Mouse (Mus musculus) heart, embryonic 14.5 days (tissue): ENCODE measurements around the gene Slc24a4. TPM values are rescaled to one million over a fixed set of nuclear protein-coding genes. Genes with fewer than 3 reads are reported as not detected.

ENCODE experiments used
- ATAC-seq: fragments of 200-750 bp; cut with Nextera tagmentation; 2 replicates; pipeline ENCODE4 v1.8.0; 2017; ENCODE audit warnings: low read depth, moderate TSS enrichment; ENCODE audit not compliant: insufficient number of reproducible peaks, insufficient read depth, low FRiP score
- H3K27ac ChIP-seq, 2 experiments: fragments of 200-500 bp in 1 of 2; fragments of 300-500 bp in 1 of 2; sonication (generic) in 1 of 2; replicated peaks in 1 of 2; 2 replicates each; pipeline ENCODE4 v1.5.1; 2012 to 2014; ENCODE audit warnings: low read depth in 2 of 2, low read length in 2 of 2, control low read depth in 1 of 2, mild to moderate bottlenecking in 1 of 2, mixed read lengths in 1 of 2; ENCODE audit not compliant: control insufficient read depth in 1 of 2, insufficient read depth in 1 of 2
- H3K27me3 ChIP-seq: fragments of 300-500 bp; sonication (generic); 2 replicates; pipeline ENCODE4 v1.6.1; 2014; ENCODE audit warnings: mild to moderate bottlenecking, low read length, control low read depth; ENCODE audit not compliant: control insufficient read depth, insufficient read depth
- H3K36me3 ChIP-seq: fragments of 300-500 bp; sonication (generic); 2 replicates; pipeline ENCODE4 v1.6.1; 2014; ENCODE audit warnings: mild to moderate bottlenecking, control low read depth, low read length, mixed read lengths; ENCODE audit not compliant: control insufficient read depth, insufficient read depth
- H3K4me1 ChIP-seq, 2 experiments: fragments of 200-500 bp in 1 of 2; fragments of 300-500 bp in 1 of 2; sonication (generic) in 1 of 2; 2 replicates each; pipeline ENCODE4 v1.6.1; 2012 to 2014; ENCODE audit warnings: low read length in 2 of 2, control low read depth in 1 of 2, mixed read lengths in 1 of 2; ENCODE audit not compliant: control insufficient read depth in 2 of 2, insufficient read depth in 2 of 2
- H3K4me2 ChIP-seq: fragments of 300-500 bp; sonication (generic); 2 replicates; pipeline ENCODE4 v1.6.1; 2014; ENCODE audit warnings: mild to moderate bottlenecking, low read length
- H3K4me3 ChIP-seq, 2 experiments: fragments of 200-500 bp in 1 of 2; fragments of 300-500 bp in 1 of 2; sonication (generic) in 1 of 2; 2 replicates each; pipeline ENCODE4 v1.5.1; 2012 to 2014; ENCODE audit warnings: low read length in 2 of 2, mild to moderate bottlenecking in 2 of 2, control low read depth in 1 of 2, low read depth in 1 of 2, moderate library complexity in 1 of 2; ENCODE audit not compliant: control insufficient read depth in 1 of 2, insufficient read depth in 1 of 2
- H3K9ac ChIP-seq: fragments of 300-500 bp; sonication (generic); 2 replicates; pipeline ENCODE4 v1.6.1; 2014; ENCODE audit warnings: mild to moderate bottlenecking, low read length
- H3K9me3 ChIP-seq: fragments of 300-500 bp; sonication (generic); 2 replicates; pipeline ENCODE4 v1.6.1; 2016; ENCODE audit warnings: low read length, control low read depth; ENCODE audit not compliant: control insufficient read depth
- WGBS: fragments of 180-500 bp; shearing (Covaris S2); extraction: QIAGEN DNeasy Blood & Tissue Kit; methylation state at CpG from one replicate; pipeline ENCODE4 v1.1.7; 2014; 5-methylcytosine and 5-hydroxymethylcytosine counted together
- polyA plus RNA-seq: library from polyadenylated mRNA; unstranded; fragments of >200 nt; fragmentation: Nextera tagmentation; extraction: Ambion mirVana; gene quantifications from 2 replicates; pipeline ENCODE4 v1.2.1, GENCODE M21; 2014

The Slc24a4 gene
- polyA plus RNA-seq: 2.7 and 3.1 TPM in 2 replicates

- H3K27ac ChIP-seq: no peak within 1 kb of the TSS
- H3K27me3 ChIP-seq: peaks cover 24% of the 10 kb centered on the region
- peak within 1 kb of the TSS; percentile 99 for H3K4me2 ChIP-seq
- peak within 1 kb of the TSS; percentile 58 to 61 for H3K4me3 ChIP-seq
- peaks cover 3 to 4% of the 10 kb centered on the region in 2 experiments; a peak in 2 of 4 replicates for H3K4me1 ChIP-seq
- WGBS: under 1% methylated on average over 32 of the region's 34 CpGs
- peak; percentile 58 for ATAC-seq
- H3K9me3 ChIP-seq: no peaks in the 10 kb centered on the region
- H3K9ac ChIP-seq: peak within 1 kb of the TSS; percentile 63
- no peaks in the 10 kb centered on the region for H3K36me3 ChIP-seq
These were observed at the start of gene Slc24a4 for GRCm38 (mm10) chr12:102128081-102128790. Slc24a4 (plus strand) TSS chr12:102128733.

GRCm38 (mm10) chr12:102082648-102083425 is 45.7 kb upstream of the Slc24a4 start:
- Histone ChIP-seq H3K4me1 (0 out of 4 replicates have a peak, but pooled peaks cover 0 to 3% of the 10 kb centered on the region in 2 experiments), H3K9ac (no peak overlapping the region), H3K9me3 (no peaks in the 10 kb centered on the region), H3K27me3 (no peaks in the 10 kb centered on the region), H3K4me3 (no peak overlapping the region), H3K4me2 (no peak overlapping the region), H3K27ac (no peak overlapping the region), H3K36me3 (no peaks in the 10 kb centered on the region)
- 80% methylated on average over 13 of the region's 13 CpGs for WGBS
- ATAC-seq: no peak

DNA sequence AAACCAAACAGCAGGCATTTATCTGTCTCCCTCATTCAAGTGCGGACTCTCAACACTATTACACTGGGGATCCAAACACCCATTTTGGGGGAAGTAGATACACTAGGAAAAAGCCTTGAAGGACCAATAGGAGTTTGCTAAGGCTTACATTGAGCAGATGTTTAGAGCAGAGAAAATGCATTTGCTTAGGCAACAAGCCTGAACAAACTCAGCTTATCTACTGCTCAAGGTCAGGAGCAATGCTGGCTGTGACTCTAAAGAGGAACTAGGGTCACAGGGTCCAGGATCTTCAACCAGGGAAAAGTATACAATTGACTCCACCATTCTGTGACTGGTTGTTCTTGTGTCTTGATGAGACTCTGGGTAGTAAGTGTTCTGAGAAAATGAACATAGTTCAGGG is 38.0 kb upstream of the Slc24a4 start:
- Histone ChIP-seq H3K4me3 (no peak overlapping the region), H3K27ac (no peak overlapping the region), H3K9ac (no peak overlapping the region), H3K36me3 (no peaks in the 10 kb centered on the region), H3K4me1 (peaks cover 9 to 12% of the 10 kb centered on the region in 2 experiments), H3K27me3 (no peaks in the 10 kb centered on the region), H3K4me2 (no peak overlapping the region), H3K9me3 (no peaks in the 10 kb centered on the region)
- 71% methylated on average over 1 of the region's 1 CpGs for WGBS
- ATAC-seq: no peak

GRCm38 (mm10) chr12:102092342-102093094 is 36.0 kb upstream of the Slc24a4 start:
- Histone ChIP-seq H3K4me3 (no peak overlapping the region), H3K9ac (no peak overlapping the region), H3K4me1 (peaks cover 9 to 12% of the 10 kb centered on the region in 2 experiments), H3K27ac (no peak overlapping the region), H3K9me3 (no peaks in the 10 kb centered on the region), H3K27me3 (no peaks in the 10 kb centered on the region), H3K4me2 (no peak overlapping the region), H3K36me3 (no peaks in the 10 kb centered on the region)
- 41% methylated on average over 15 of the region's 15 CpGs for WGBS
- no peak for ATAC-seq

DNA sequence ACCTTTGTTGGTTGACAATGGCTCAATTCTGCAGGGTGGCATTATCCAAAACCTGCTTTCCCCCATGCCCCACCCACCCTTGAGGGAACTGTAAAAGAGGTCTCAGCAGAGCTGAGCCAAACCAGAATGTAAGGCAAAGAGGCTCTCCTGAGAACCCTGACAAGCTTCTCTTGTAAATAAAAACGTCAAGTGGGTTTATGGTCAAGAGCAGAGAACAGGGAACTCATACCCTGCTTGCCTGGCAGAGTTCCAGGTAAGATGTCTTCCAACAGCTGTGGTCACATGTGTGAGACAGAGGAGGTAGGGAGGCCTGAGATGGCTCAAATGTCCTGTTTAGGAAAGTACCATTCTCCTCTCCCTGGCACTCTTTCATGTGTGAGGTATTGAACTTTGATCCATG is 22.5 kb upstream of the Slc24a4 start:
- WGBS: 32% methylated on average over 1 of the region's 1 CpGs
- H3K4me3 ChIP-seq: no peak overlapping the region
- ATAC-seq: no peak
- H3K27me3 ChIP-seq: no peaks in the 10 kb centered on the region
- H3K9me3 ChIP-seq: no peaks in the 10 kb centered on the region
- H3K36me3 ChIP-seq: no peaks in the 10 kb centered on the region
- peaks cover 2% of the 10 kb centered on the region in 2 experiments; a peak in 1 of 4 replicates for H3K4me1 ChIP-seq
- H3K4me2 ChIP-seq: no peak overlapping the region
- no peak overlapping the region for H3K27ac ChIP-seq
- H3K9ac ChIP-seq: no peak overlapping the region

GRCm38 (mm10) chr12:102108851-102109250 is 19.7 kb upstream of the Slc24a4 start:
- ATAC-seq: no peak

DNA sequence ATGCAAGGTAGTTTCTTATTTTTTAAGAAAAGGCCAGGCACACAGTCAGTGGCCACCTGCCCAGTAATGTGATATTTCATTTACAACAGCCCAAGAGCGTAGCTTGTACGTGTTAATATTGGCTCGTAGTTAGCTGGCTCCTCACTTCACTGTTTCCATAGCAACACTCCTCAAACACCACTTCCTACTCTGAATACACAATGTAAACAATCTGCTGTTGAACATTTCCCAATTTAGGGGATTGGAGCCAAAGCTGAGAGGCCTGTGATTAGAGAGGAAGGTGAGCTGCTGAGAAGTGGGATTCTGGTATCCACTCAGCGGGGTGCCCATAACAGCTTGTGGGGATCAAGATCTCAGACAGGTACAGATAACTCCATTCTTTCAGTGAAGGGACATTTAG is 16.0 kb upstream of the Slc24a4 start:
- Histone ChIP-seq H3K4me1 (peaks cover 2% of the 10 kb centered on the region in 2 experiments; a peak in 2 of 4 replicates), H3K27ac (no peak overlapping the region), H3K27me3 (no peaks in the 10 kb centered on the region), H3K36me3 (no peaks in the 10 kb centered on the region), H3K9me3 (no peaks in the 10 kb centered on the region), H3K4me3 (no peak overlapping the region), H3K4me2 (no peak overlapping the region), H3K9ac (no peak overlapping the region)
- ATAC-seq: no peak
- 61% methylated on average over 4 of the region's 4 CpGs for WGBS

More at GRCm38 (mm10) chr12:102108851-102109250, 19.7 kb upstream of the Slc24a4 start:
- H3K4me3 ChIP-seq: no peak overlapping the region
- H3K4me2 ChIP-seq: no peak overlapping the region
- H3K9me3 ChIP-seq: no peaks in the 10 kb centered on the region
- no peak overlapping the region for H3K27ac ChIP-seq
- H3K9ac ChIP-seq: no peak overlapping the region
- H3K4me1 ChIP-seq: peaks cover 2% of the 10 kb centered on the region in 2 experiments; a peak in 1 of 4 replicates
- H3K27me3 ChIP-seq: no peaks in the 10 kb centered on the region
- no peaks in the 10 kb centered on the region for H3K36me3 ChIP-seq
